Mouse (Mus musculus) 3T3-L1 (cell line): ENCODE results near the gene Slc6a17.
A peak's percentile ranks its signal among the peaks of the same experiment; 100 is the strongest.

Source experiments
- DNase-seq: peaks from one replicate; pipeline ENCODE4 v3.0.0-alpha.2; 2015; ENCODE audit warnings: low read depth, low spot score

The Slc6a17 gene

GRCm38 (mm10) chr3:107517631-107518108 lies at the start of gene Slc6a17:
Slc6a17 (minus strand) TSS chr3:107518018.
- no peak for DNase-seq

GRCm38 (mm10) chr3:107565331-107565730 lies 47.5 kb upstream of the Slc6a17 start:
- no peak for DNase-seq

GRCm38 (mm10) chr3:107563880-107564279 lies 46.1 kb upstream of the Slc6a17 start:
- no peak for DNase-seq

- no peak for DNase-seq
Observed at GRCm38 (mm10) chr3:107562591-107562990, 44.8 kb upstream of the Slc6a17 start.

GRCm38 (mm10) chr3:107562104-107562503 lies 44.3 kb upstream of the Slc6a17 start:
- no peak for DNase-seq

- peak; percentile 80 for DNase-seq
Observed at GRCm38 (mm10) chr3:107559183-107559582, 41.4 kb upstream of the Slc6a17 start.

- DNase-seq: no peak
Observed at GRCm38 (mm10) chr3:107558740-107559139, 40.9 kb upstream of the Slc6a17 start.

- DNase-seq: no peak
Observed at GRCm38 (mm10) chr3:107554842-107555241, 37.0 kb upstream of the Slc6a17 start, which contains the start of gene Ubl4b. Ubl4b (minus strand) TSS chr3:107555073.

- DNase-seq: peak; percentile 69
Observed at GRCm38 (mm10) chr3:107550409-107551049, 32.7 kb upstream of the Slc6a17 start.

- DNase-seq: no peak
Observed at GRCm38 (mm10) chr3:107546956-107547355, 29.1 kb upstream of the Slc6a17 start.

- DNase-seq: no peak
Observed at GRCm38 (mm10) chr3:107545716-107546412, 28.0 kb upstream of the Slc6a17 start.

- no peak for DNase-seq
Observed at GRCm38 (mm10) chr3:107545278-107545677, 27.5 kb upstream of the Slc6a17 start.

GRCm38 (mm10) chr3:107543158-107544080 lies 25.6 kb upstream of the Slc6a17 start:
- DNase-seq: peak; percentile 27

GRCm38 (mm10) chr3:107542584-107542983 lies 24.8 kb upstream of the Slc6a17 start:
- no peak for DNase-seq

- DNase-seq: no peak
Observed at GRCm38 (mm10) chr3:107537504-107537889, 19.7 kb upstream of the Slc6a17 start.

- DNase-seq: peak; percentile 61
Observed at GRCm38 (mm10) chr3:107536810-107537503, 19.1 kb upstream of the Slc6a17 start.

- peak; percentile 26 for DNase-seq
Observed at GRCm38 (mm10) chr3:107534951-107535350, 17.1 kb upstream of the Slc6a17 start.

- peak; percentile 21 for DNase-seq
Observed at GRCm38 (mm10) chr3:107533532-107533931, 15.7 kb upstream of the Slc6a17 start.

- no peak for DNase-seq
Observed at GRCm38 (mm10) chr3:107530581-107530980, 12.8 kb upstream of the Slc6a17 start.

- peak; percentile 58 for DNase-seq
Observed at GRCm38 (mm10) chr3:107529182-107529581, 11.4 kb upstream of the Slc6a17 start.

GRCm38 (mm10) chr3:107528401-107529118 lies 10.7 kb upstream of the Slc6a17 start:
- DNase-seq: no peak
